8 mouse cellular contexts compared by ENCODE assay signal in genomic region chr9:21015571-21016130, GRCm38 (mm10). TPM values are rescaled to one million over a fixed set of nuclear protein-coding genes. Genes with fewer than 3 reads are reported as not detected.
DNase-seq lines count a peak whose midpoint lies in the region; ATAC-seq and TF ChIP-seq lines count a peak whose summit lies in the region.

Icam1 (plus strand) TSS chr9:21015985.

- H3K4me2 ChIP-seq in heart, postnatal 0 days (ENCODE audit: low read depth, low read length) = peak within 1 kb of the TSS; percentile 58

- peaks cover 51% of the 10 kb centered on the region for H3K4me1 ChIP-seq in erythroblast, embryonic 14.5 days (ENCODE audit: control insufficient read depth)
- no peaks in the 10 kb centered on the region; the same call in 1 of the 2 replicates for H3K4me1 ChIP-seq in heart, postnatal 0 days (ENCODE audit: control insufficient read depth, insufficient read depth)

- no peak for TF ChIP-seq EP300 in heart, postnatal 0 days (IDR thresholded peaks at IDR 0.05; ENCODE audit: low read depth)

- ATAC-seq in heart, postnatal 0 days (ENCODE audit: insufficient read depth, low read depth) = no peak

- peak; percentile 34 for DNase-seq in embryo, embryonic 11 days
- DNase-seq in embryo, embryonic 10 days (ENCODE audit: low spot score) = no peak
- DNase-seq in heart, postnatal 0 days (ENCODE audit: low spot score) = no peak
- DNase-seq in kidney, postnatal 10 days = peak; percentile 90
- peak; percentile 90 for DNase-seq in lung, postnatal 36 days
- DNase-seq in spleen, postnatal 10 days (ENCODE audit: low spot score in 2 of 2) = peak; percentile 67 to 81
- DNase-seq in left cerebral cortex, postnatal 14 days (ENCODE audit: low spot score in 2 of 2) = no peak

- H3K27ac ChIP-seq in heart, postnatal 0 days (ENCODE audit: low read depth) = peak within 1 kb of the TSS; percentile 54

- peak within 1 kb of the TSS; percentile 53 for H3K4me3 ChIP-seq in erythroblast, embryonic 14.5 days (replicated peaks)
- peak within 1 kb of the TSS; percentile 43 for H3K4me3 ChIP-seq in heart, postnatal 0 days (ENCODE audit: low read depth, low read length)

- TF ChIP-seq CTCF in heart, postnatal 0 days (IDR thresholded peaks at IDR 0.05; ENCODE audit: low read depth) = no peak

- no peak within 1 kb of the TSS for H3K9ac ChIP-seq in heart, postnatal 0 days (replicated peaks; ENCODE audit: low read depth, low read length)

- H3K27me3 ChIP-seq in erythroblast, embryonic 14.5 days (ENCODE audit: control insufficient read depth) = peaks cover 56% of the 10 kb centered on the region
- H3K27me3 ChIP-seq in heart, postnatal 0 days (ENCODE audit: control insufficient read depth, insufficient read depth, low read length) = peaks cover 28% of the 10 kb centered on the region

- WGBS in heart, postnatal 0 days = under 1% methylated on average over 30 of the region's 30 CpGs

- peaks cover 14% of the 10 kb centered on the region; the same call in 1 of the 2 replicates for H3K9me3 ChIP-seq in erythroblast, embryonic 14.5 days (ENCODE audit: control insufficient read depth, low read length)
- H3K9me3 ChIP-seq in heart, postnatal 0 days (replicated peaks; ENCODE audit: control insufficient read depth, low read length) = no peaks in the 10 kb centered on the region

- no peaks in the 10 kb centered on the region; the same call in 1 of the 2 replicates for H3K36me3 ChIP-seq in erythroblast, embryonic 14.5 days (ENCODE audit: control insufficient read depth)
- no peaks in the 10 kb centered on the region for H3K36me3 ChIP-seq in heart, postnatal 0 days (replicated peaks; ENCODE audit: control insufficient read depth, insufficient read depth, low read length)

- intact Hi-C loops in left cerebral cortex, postnatal 14 days (cut with DNase I) = no loop called here

RNA-seq across cellular contexts. Expression of gene Icam1, which starts in this region (rescaled TPM):
- 0.04 and 0.11 TPM in 2 replicates for polyA plus RNA-seq in erythroblast, embryonic 14.5 days (2012)
- 16.2 and 19.1 TPM in 2 replicates for total RNA-seq in heart, postnatal 0 days (2014; rRNA removed; ENCODE audit: low replicate concordance)
- 9.0 and 10.6 TPM in 2 replicates for polyA plus RNA-seq in heart, postnatal 0 days (2015; fragmentation: Nextera tagmentation; extraction: Ambion mirVana)
- total RNA-seq in left cerebral cortex, postnatal 14 days (2021) = 1 to 10 TPM; 3.0 to 3.6 TPM

Comparison
In these comparisons a context has a peak if more than half of its experiments do, and no peak if none do; other contexts are left out.
1. DNase-seq: peak in embryo, embryonic 11 days (single experiment), kidney, postnatal 10 days (single experiment), lung, postnatal 36 days (single experiment) and spleen, postnatal 10 days (2 of 2); none in embryo, embryonic 10 days (single experiment), heart, postnatal 0 days (single experiment) and left cerebral cortex, postnatal 14 days (0 of 2).